In genomic region chr14:29031858-29032395, GRCm38 (mm10) we compare ENCODE assay signal across 30 mouse cellular contexts. TPM values are rescaled to one million over a fixed set of nuclear protein-coding genes. Genes with fewer than 3 reads are reported as not detected.
"Had no signal": no experiment of that assay in that cellular context is flagged by ENCODE, and none has a peak within 500 bp of the region (broad histone marks: within the 10 kb centered on the region; RNA-seq: fewer than 3 reads in every experiment).

No protein-coding gene starts in this region.

- H3K4me2 ChIP-seq: heart, embryonic 12.5 days; heart, embryonic 15.5 days; hindbrain, embryonic 13.5 days; hindbrain, embryonic 15.5 days; limb, embryonic 12.5 days; liver, embryonic 11.5 days; liver, embryonic 13.5 days; liver, embryonic 15.5 days had no signal

- H3K4me1 ChIP-seq: liver, embryonic 13.5 days; liver, embryonic 15.5 days had no signal

- H3K9me3 ChIP-seq: heart, embryonic 10.5 days; heart, embryonic 12.5 days; heart, embryonic 15.5 days; hindbrain, embryonic 13.5 days; hindbrain, embryonic 15.5 days; limb, embryonic 10.5 days; limb, embryonic 12.5 days; liver, embryonic 13.5 days; liver, embryonic 15.5 days had no signal

- ATAC-seq: forebrain, postnatal 0 days; hindbrain, postnatal 0 days had no signal

- DNase-seq: forebrain, postnatal 0 days; gastrocnemius, postnatal 14 days; gastrocnemius, postnatal 36 days; heart, adult 18-20 months; heart, postnatal 36 days; kidney, adult 18-20 months; kidney, adult 8-10 months; kidney, postnatal 10 days; kidney, postnatal 25 days; kidney, postnatal 4 days; liver; liver, embryonic 13.5 days had no signal

- H3K4me3 ChIP-seq: heart, embryonic 10.5 days; heart, embryonic 12.5 days; heart, embryonic 15.5 days; hindbrain, embryonic 13.5 days; hindbrain, embryonic 15.5 days; layer of hippocampus, adult 2 months; left cerebral cortex, adult 2 months; limb, embryonic 10.5 days; limb, embryonic 12.5 days; liver, embryonic 13.5 days; liver, embryonic 15.5 days had no signal

- H3K36me3 ChIP-seq: heart, embryonic 10.5 days; heart, embryonic 12.5 days; heart, embryonic 15.5 days; hindbrain, embryonic 13.5 days; hindbrain, embryonic 15.5 days; limb, embryonic 10.5 days; limb, embryonic 12.5 days; liver, embryonic 13.5 days; liver, embryonic 15.5 days had no signal

- H3K27me3 ChIP-seq: heart, embryonic 15.5 days; hindbrain, embryonic 13.5 days; hindbrain, embryonic 15.5 days; limb, embryonic 12.5 days; liver, embryonic 13.5 days; liver, embryonic 15.5 days had no signal

- H3K9ac ChIP-seq: forebrain, postnatal 0 days; heart, embryonic 12.5 days; heart, embryonic 15.5 days; hindbrain, embryonic 13.5 days; hindbrain, embryonic 15.5 days; limb, embryonic 12.5 days; liver, embryonic 13.5 days; liver, embryonic 15.5 days had no signal

- H3K27ac ChIP-seq: heart, embryonic 10.5 days; heart, embryonic 15.5 days; hindbrain, embryonic 13.5 days; hindbrain, embryonic 15.5 days; hindbrain, postnatal 0 days; layer of hippocampus, adult 2 months; left cerebral cortex, adult 2 months; limb, embryonic 10.5 days; limb, embryonic 12.5 days; liver, embryonic 13.5 days; liver, embryonic 15.5 days had no signal

RNA-seq across cellular contexts. Expression of gene Lrtm1, which starts 13.9 kb away (rescaled TPM):
- total RNA-seq: forebrain, postnatal 0 days; hematopoietic stem cell, adult 5-6 weeks; layer of hippocampus, adult 2 months; layer of hippocampus, postnatal 10 days; layer of hippocampus, postnatal 25 days; left cerebral cortex, adult 2 months; left cerebral cortex, postnatal 14 days; left cerebral cortex, postnatal 36 days had no signal
- polyA plus RNA-seq: intestine, embryonic 14.5 days; limb, embryonic 10.5 days; liver, embryonic 11.5 days had no signal
